Mouse (Mus musculus): ENCODE results near the gene Rab1a. TPM values are rescaled to one million over a fixed set of nuclear protein-coding genes. Genes with fewer than 3 reads are reported as not detected.
"Not testable (repeated sequence)": the region's sequence is repeated elsewhere in the genome, so short reads cannot be mapped to it uniquely, and the experiment has no call there.

Gene Rab1a
- polyA plus RNA-seq (2012; rRNA removed), result 21.9 and 25.1 TPM in 2 replicates

GRCm38 (mm10) chr11:20200713-20201575, at the start of gene Rab1a:
Gene Rab1a, plus strand, starts transcription at chr11:20201432.
- TF ChIP-seq POLR2A (IDR thresholded peaks at IDR 0.05; ENCODE audit: low read depth, low read length) (peak; percentile 84), CTCF (IDR thresholded peaks at IDR 0.05; ENCODE audit: extremely low read depth, insufficient read depth, insufficient read length, insufficient replicate concordance) (peak; percentile 63; the same call in 1 of the 2 replicates)
- H3K36me3 ChIP-seq (ENCODE audit: control insufficient read depth, insufficient read depth, low read length), result no peaks in the 10 kb centered on the region
- peaks cover 13% of the 10 kb centered on the region; the same call in 1 of the 2 replicates for H3K4me1 ChIP-seq (ENCODE audit: control insufficient read depth, insufficient read depth, insufficient read length)
- peak; percentile 99 to 100 for DNase-seq (ENCODE audit: low read depth in 1 of 2, low spot score in 2 of 2)
- peak within 1 kb of the TSS; percentile 97 for H3K4me3 ChIP-seq (ENCODE audit: extremely low read depth, insufficient read depth, insufficient read length)
- H3K27ac ChIP-seq (ENCODE audit: insufficient read depth, low read length), result peak within 1 kb of the TSS; percentile 90
- no peaks in the 10 kb centered on the region for H3K27me3 ChIP-seq (ENCODE audit: control insufficient read depth, insufficient read depth, low read length)
- under 1% methylated on average over 50 of the region's 54 CpGs for WGBS

- no peak overlapping the region for H3K4me3 ChIP-seq (ENCODE audit: extremely low read depth, insufficient read depth, insufficient read length)
- no peak for DNase-seq (ENCODE audit: low read depth in 1 of 2, low spot score in 2 of 2)
- 87% methylated on average over 4 of the region's 4 CpGs for WGBS
- H3K27ac ChIP-seq (ENCODE audit: insufficient read depth, low read length), result no peak overlapping the region
- TF ChIP-seq POLR2A (IDR thresholded peaks at IDR 0.05; ENCODE audit: low read depth, low read length) (no peak), CTCF (IDR thresholded peaks at IDR 0.05; ENCODE audit: extremely low read depth, insufficient read depth, insufficient read length, insufficient replicate concordance) (no peak)
- no peaks in the 10 kb centered on the region for H3K27me3 ChIP-seq (ENCODE audit: control insufficient read depth, insufficient read depth, low read length)
- no peaks in the 10 kb centered on the region for H3K4me1 ChIP-seq (ENCODE audit: control insufficient read depth, insufficient read depth, insufficient read length)
- no peaks in the 10 kb centered on the region for H3K36me3 ChIP-seq (ENCODE audit: control insufficient read depth, insufficient read depth, low read length)
These were observed 48.9 kb upstream of the Rab1a start for GRCm38 (mm10) chr11:20152107-20152901.

GRCm38 (mm10) chr11:20153542-20153941, 47.7 kb upstream of the Rab1a start:
- WGBS, result 92% methylated on average over 5 of the region's 5 CpGs
- not testable (repeated sequence) for H3K36me3 ChIP-seq (ENCODE audit: control insufficient read depth, insufficient read depth, low read length); H3K4me3 ChIP-seq (ENCODE audit: extremely low read depth, insufficient read depth, insufficient read length); H3K4me1 ChIP-seq (ENCODE audit: control insufficient read depth, insufficient read depth, insufficient read length); DNase-seq (ENCODE audit: low read depth in 1 of 2, low spot score in 2 of 2); H3K27ac ChIP-seq (ENCODE audit: insufficient read depth, low read length); H3K27me3 ChIP-seq (ENCODE audit: control insufficient read depth, insufficient read depth, low read length)

GRCm38 (mm10) chr11:20158879-20159278, 42.4 kb upstream of the Rab1a start:
- H3K4me3 ChIP-seq (ENCODE audit: extremely low read depth, insufficient read depth, insufficient read length), result no peak overlapping the region
- H3K36me3 ChIP-seq (ENCODE audit: control insufficient read depth, insufficient read depth, low read length), result no peaks in the 10 kb centered on the region
- no peak for DNase-seq (ENCODE audit: low read depth in 1 of 2, low spot score in 2 of 2)
- no peaks in the 10 kb centered on the region for H3K4me1 ChIP-seq (ENCODE audit: control insufficient read depth, insufficient read depth, insufficient read length)
- H3K27ac ChIP-seq (ENCODE audit: insufficient read depth, low read length), result no peak overlapping the region
- H3K27me3 ChIP-seq (ENCODE audit: control insufficient read depth, insufficient read depth, low read length), result no peaks in the 10 kb centered on the region
- no peak for TF ChIP-seq CTCF (IDR thresholded peaks at IDR 0.05; ENCODE audit: extremely low read depth, insufficient read depth, insufficient read length, insufficient replicate concordance)
- TF ChIP-seq POLR2A (IDR thresholded peaks at IDR 0.05; ENCODE audit: low read depth, low read length), result no peak

GRCm38 (mm10) chr11:20164979-20165867, 36.0 kb upstream of the Rab1a start:
- DNase-seq (ENCODE audit: low read depth in 1 of 2, low spot score in 2 of 2), result no peak
- TF ChIP-seq POLR2A (IDR thresholded peaks at IDR 0.05; ENCODE audit: low read depth, low read length) (no peak), CTCF (IDR thresholded peaks at IDR 0.05; ENCODE audit: extremely low read depth, insufficient read depth, insufficient read length, insufficient replicate concordance) (no peak)
- no peaks in the 10 kb centered on the region for H3K4me1 ChIP-seq (ENCODE audit: control insufficient read depth, insufficient read depth, insufficient read length)
- H3K36me3 ChIP-seq (ENCODE audit: control insufficient read depth, insufficient read depth, low read length), result no peaks in the 10 kb centered on the region
- WGBS, result 86% methylated on average over 4 of the region's 4 CpGs
- H3K27me3 ChIP-seq (ENCODE audit: control insufficient read depth, insufficient read depth, low read length), result no peaks in the 10 kb centered on the region
- no peak overlapping the region for H3K27ac ChIP-seq (ENCODE audit: insufficient read depth, low read length)
- no peak overlapping the region for H3K4me3 ChIP-seq (ENCODE audit: extremely low read depth, insufficient read depth, insufficient read length)

- TF ChIP-seq POLR2A (IDR thresholded peaks at IDR 0.05; ENCODE audit: low read depth, low read length) (no peak), CTCF (IDR thresholded peaks at IDR 0.05; ENCODE audit: extremely low read depth, insufficient read depth, insufficient read length, insufficient replicate concordance) (no peak)
- H3K27me3 ChIP-seq (ENCODE audit: control insufficient read depth, insufficient read depth, low read length), result no peaks in the 10 kb centered on the region
- H3K27ac ChIP-seq (ENCODE audit: insufficient read depth, low read length), result no peak overlapping the region
- no peak for DNase-seq (ENCODE audit: low read depth in 1 of 2, low spot score in 2 of 2)
- no peak overlapping the region for H3K4me3 ChIP-seq (ENCODE audit: extremely low read depth, insufficient read depth, insufficient read length)
- WGBS, result 91% methylated on average over 4 of the region's 4 CpGs
- H3K36me3 ChIP-seq (ENCODE audit: control insufficient read depth, insufficient read depth, low read length), result no peaks in the 10 kb centered on the region
- H3K4me1 ChIP-seq (ENCODE audit: control insufficient read depth, insufficient read depth, insufficient read length), result no peaks in the 10 kb centered on the region
These were observed 35.2 kb upstream of the Rab1a start for GRCm38 (mm10) chr11:20165991-20166390.

- WGBS, result 77% methylated on average over 6 of the region's 6 CpGs
- not testable (repeated sequence) for H3K4me3 ChIP-seq (ENCODE audit: extremely low read depth, insufficient read depth, insufficient read length); H3K27ac ChIP-seq (ENCODE audit: insufficient read depth, low read length); H3K27me3 ChIP-seq (ENCODE audit: control insufficient read depth, insufficient read depth, low read length); DNase-seq (ENCODE audit: low read depth in 1 of 2, low spot score in 2 of 2); H3K4me1 ChIP-seq (ENCODE audit: control insufficient read depth, insufficient read depth, insufficient read length); H3K36me3 ChIP-seq (ENCODE audit: control insufficient read depth, insufficient read depth, low read length)
These were observed 34.8 kb upstream of the Rab1a start for GRCm38 (mm10) chr11:20166476-20166875.

Measured in spleen, adult 2 months (tissue).